Mouse (Mus musculus): Measurements from ENCODE around the gene Plxna2.
A peak's percentile ranks its signal among the peaks of the same experiment; 100 is the strongest.

Gene Plxna2

GRCm38 (mm10) chr1:194622677-194623076, 4.7 kb downstream of the Plxna2 start:
- no peak for DNase-seq (ENCODE audit: low spot score)

GRCm38 (mm10) chr1:194623641-194624040, 5.6 kb downstream of the Plxna2 start:
- no peak for DNase-seq (ENCODE audit: low spot score)

GRCm38 (mm10) chr1:194624411-194624810, 6.4 kb downstream of the Plxna2 start:
- DNase-seq (ENCODE audit: low spot score): no peak

- no peak for DNase-seq (ENCODE audit: low spot score)
Measured at GRCm38 (mm10) chr1:194624973-194625372, 7.0 kb downstream of the Plxna2 start.

GRCm38 (mm10) chr1:194626109-194626508, 8.1 kb downstream of the Plxna2 start:
- no peak for DNase-seq (ENCODE audit: low spot score)

- DNase-seq (ENCODE audit: low spot score): no peak
Measured at GRCm38 (mm10) chr1:194627286-194627685, 9.3 kb downstream of the Plxna2 start.

GRCm38 (mm10) chr1:194629135-194629689, 11.2 kb downstream of the Plxna2 start:
- no peak for DNase-seq (ENCODE audit: low spot score)

GRCm38 (mm10) chr1:194630498-194631056, 12.6 kb downstream of the Plxna2 start:
- no peak for DNase-seq (ENCODE audit: low spot score)

- DNase-seq (ENCODE audit: low spot score): no peak
Measured at GRCm38 (mm10) chr1:194631574-194631973, 13.6 kb downstream of the Plxna2 start.

GRCm38 (mm10) chr1:194632029-194632428, 14.0 kb downstream of the Plxna2 start:
- DNase-seq (ENCODE audit: low spot score): no peak

- DNase-seq (ENCODE audit: low spot score): no peak
Measured at GRCm38 (mm10) chr1:194635411-194635810, 17.4 kb downstream of the Plxna2 start.

GRCm38 (mm10) chr1:194635942-194636341, 17.9 kb downstream of the Plxna2 start:
- DNase-seq (ENCODE audit: low spot score): no peak

GRCm38 (mm10) chr1:194637391-194638304, 19.6 kb downstream of the Plxna2 start:
- DNase-seq (ENCODE audit: low spot score): no peak

- no peak for DNase-seq (ENCODE audit: low spot score)
Measured at GRCm38 (mm10) chr1:194641601-194642301, 23.7 kb downstream of the Plxna2 start.

- DNase-seq (ENCODE audit: low spot score): no peak
Measured at GRCm38 (mm10) chr1:194642302-194642787, 24.3 kb downstream of the Plxna2 start.

GRCm38 (mm10) chr1:194643930-194644329, 25.9 kb downstream of the Plxna2 start:
- no peak for DNase-seq (ENCODE audit: low spot score)

- DNase-seq (ENCODE audit: low spot score): no peak
Measured at GRCm38 (mm10) chr1:194645898-194646297, 27.9 kb downstream of the Plxna2 start.

- no peak for DNase-seq (ENCODE audit: low spot score)
Measured at GRCm38 (mm10) chr1:194650076-194650475, 32.1 kb downstream of the Plxna2 start.

- no peak for DNase-seq (ENCODE audit: low spot score)
Measured at GRCm38 (mm10) chr1:194650566-194650965, 32.5 kb downstream of the Plxna2 start.

- DNase-seq (ENCODE audit: low spot score): peak; percentile 92
Measured at GRCm38 (mm10) chr1:194651987-194652386, 34.0 kb downstream of the Plxna2 start.

- no peak for DNase-seq (ENCODE audit: low spot score)
Measured at GRCm38 (mm10) chr1:194658459-194659160, 40.6 kb downstream of the Plxna2 start.

All from lung, postnatal 25 days (tissue).